Mouse (Mus musculus) heart, adult 2 months (tissue): ENCODE measurements around the gene Acsm1.

ENCODE experiments used
- CTCF ChIP-seq: fragments of 200-600 bp; IDR thresholded peaks from 2 replicates; pipeline ENCODE4 v1.8.1; 2022; ENCODE audit warnings: antibody characterized with exemption, mild to moderate bottlenecking, moderate library complexity
- POLR2A ChIP-seq: fragments of 200-500 bp; IDR thresholded peaks from 2 replicates; pipeline ENCODE4 v1.6.1; 2011; ENCODE audit warnings: mild to moderate bottlenecking, low read depth, low read length, control low read depth; ENCODE audit not compliant: insufficient read depth

- no peak for TF ChIP-seq CTCF
- TF ChIP-seq POLR2A, result no peak
Measured at GRCm38 (mm10) chr7:119682699-119683098, 75.9 kb downstream of the Acsm1 start.
